Comparison of ENCODE assay signal across 8 mouse cellular contexts in genomic region chr7:144582284-144582980, GRCm38 (mm10). TPM values are rescaled to one million over a fixed set of nuclear protein-coding genes. Genes with fewer than 3 reads are reported as not detected.
DNase-seq lines count a peak whose midpoint lies in the region; ATAC-seq lines count a peak whose summit lies in the region.

Gene Fadd (minus strand): TSS chr7:144582463.

- peak; percentile 86 for ATAC-seq in inflammation-experienced regulatory T-cells, adult 6 months
- ATAC-seq in megakaryocyte-erythroid progenitor cell, adult 5-6 weeks (replicated peaks; ENCODE audit: low FRiP score, low TSS enrichment, poor library complexity, severe bottlenecking) = peak; percentile 76

- intact Hi-C loops in gastrocnemius, postnatal 14 days (cut with DNase I; ENCODE audit: low total_unique reads) = no loop called here
- intact Hi-C loops in left cerebral cortex, postnatal 10 days (cut with DNase I) = no loop called here

- DNase-seq in adipocyte (ENCODE audit: low spot score) = peak; percentile 93
- DNase-seq in embryo, embryonic 10 days (ENCODE audit: low spot score) = peak; percentile 97
- DNase-seq in gastrocnemius, postnatal 14 days = peak; percentile 95
- peak; percentile 93 to 96 for DNase-seq in left cerebral cortex, postnatal 10 days (ENCODE audit: extremely low spot score in 1 of 2, low spot score in 2 of 2)
- peak; percentile 89 for DNase-seq in right cerebral cortex, postnatal 25 days
- DNase-seq in urinary bladder, postnatal 4 days (ENCODE audit: low spot score in 2 of 2) = peak; percentile 92 to 95

RNA-seq across cellular contexts. Expression of gene Fadd, which starts in this region (rescaled TPM):
- total RNA-seq in gastrocnemius, postnatal 14 days (2021) = 1 to 10 TPM; 3.1 to 3.9 TPM
- polyA plus RNA-seq in inflammation-experienced regulatory T-cells, adult 6 months (2017; shearing (Covaris generic)) = 1 to 10 TPM; 6.0 to 7.9 (median 7.1) TPM
- total RNA-seq in left cerebral cortex, postnatal 10 days (2021) = 1 to 10 TPM; 2.2 to 3.0 TPM
- 10.1 and 10.5 TPM in 2 replicates for total RNA-seq in megakaryocyte-erythroid progenitor cell, adult 5-6 weeks (2014; fragmentation: Nextera tagmentation)
- total RNA-seq in megakaryocyte-erythroid progenitor cell, adult 5-6 weeks (2017) = 5.3 and 9.2 TPM in 2 replicates

Comparison
In these comparisons a context has a peak if more than half of its experiments do, and no peak if none do; other contexts are left out.
1. Peak in every context shown above with its lines: DNase-seq and ATAC-seq.